Mouse (Mus musculus) ovary, adult 18-20 months (tissue): ENCODE measurements around the gene Ube2d2b.

ENCODE experiments used
- DNase-seq: peaks from one replicate; pipeline ENCODE4 v3.0.0; 2022; ENCODE audit warnings: low spot score, mixed read lengths

Ube2d2b gene

DNA sequence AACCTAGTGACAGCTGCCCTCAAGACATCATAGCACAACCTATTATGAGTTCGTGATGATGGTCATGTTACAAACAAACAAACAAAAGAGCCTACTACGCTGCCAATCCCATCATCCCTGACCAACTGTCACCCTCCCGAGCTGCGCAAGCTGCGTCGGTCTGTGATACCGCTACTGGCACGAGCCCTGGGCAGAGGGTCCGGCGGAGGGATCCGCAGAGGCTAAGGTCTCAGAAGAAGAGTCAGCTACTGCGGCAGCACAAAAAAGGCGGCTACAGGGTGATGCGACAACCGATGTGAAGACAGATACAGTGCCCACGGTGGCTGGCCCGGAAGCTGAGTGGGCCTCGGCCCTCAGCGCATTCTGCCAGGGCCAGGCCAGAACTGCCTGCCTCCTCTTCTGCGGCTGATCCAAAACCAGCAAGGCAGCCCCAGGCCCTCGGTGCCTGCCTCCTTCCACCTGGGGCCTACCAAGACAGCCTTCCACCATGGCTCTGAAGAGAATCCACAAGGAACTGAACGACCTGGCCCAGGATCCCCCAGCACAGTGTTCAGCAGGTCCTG, at the start of gene Ube2d2b:
TSS of gene Ube2d2b (plus strand) at position 102 of the 563 bp plus-strand sequence.
- DNase-seq, result no peak

GRCm38 (mm10) chr5:107782360-107782759, 47.5 kb upstream of the Ube2d2b start:
- DNase-seq, result no peak

GRCm38 (mm10) chr5:107787682-107788443, 42.0 kb upstream of the Ube2d2b start:
- DNase-seq, result no peak

- no peak for DNase-seq
Measured at GRCm38 (mm10) chr5:107789492-107789891, 40.4 kb upstream of the Ube2d2b start.

- DNase-seq, result no peak
Measured at GRCm38 (mm10) chr5:107791966-107792365, 37.9 kb upstream of the Ube2d2b start.

DNA sequence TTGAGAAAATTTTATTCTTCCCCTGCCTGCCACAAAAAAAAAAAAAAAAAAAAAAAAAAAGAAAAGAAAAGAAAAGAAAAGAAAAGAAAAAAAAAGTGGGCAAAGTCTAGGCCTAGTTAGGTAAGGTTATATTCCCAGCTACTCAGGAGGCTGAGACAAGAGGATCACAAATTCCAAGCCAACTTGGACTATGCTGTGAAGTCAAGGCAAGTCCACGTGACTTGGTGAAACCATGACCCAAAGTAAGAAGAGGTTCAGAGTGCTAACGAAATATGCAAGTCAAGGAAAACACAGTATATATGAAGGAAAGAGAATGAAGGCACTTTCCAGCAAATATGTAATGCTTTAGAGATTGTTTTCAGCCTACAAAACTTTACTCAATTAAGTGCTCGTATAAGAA, 37.4 kb upstream of the Ube2d2b start:
- no peak for DNase-seq

DNA sequence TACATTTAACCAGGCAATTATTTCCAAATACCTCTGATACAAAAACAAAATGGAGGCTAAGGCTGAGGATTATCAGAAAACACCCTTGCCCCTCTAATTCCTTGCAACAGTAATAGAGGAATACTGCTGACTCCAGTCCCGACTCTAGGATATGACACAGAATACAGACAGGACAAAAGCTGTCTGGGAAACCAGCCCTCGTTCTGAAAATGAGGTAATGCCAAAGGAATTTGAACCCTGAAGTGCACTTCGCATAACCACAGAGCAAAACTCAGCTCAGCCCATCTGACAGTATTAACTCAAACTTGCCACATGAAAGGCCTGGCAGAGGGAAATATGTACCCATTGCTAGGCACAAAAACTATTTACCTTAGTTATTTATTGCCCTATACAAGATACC, 36.6 kb upstream of the Ube2d2b start:
- no peak for DNase-seq

GRCm38 (mm10) chr5:107793927-107794326, 36.0 kb upstream of the Ube2d2b start:
- no peak for DNase-seq

GRCm38 (mm10) chr5:107798290-107798689, 31.6 kb upstream of the Ube2d2b start:
- no peak for DNase-seq

DNA sequence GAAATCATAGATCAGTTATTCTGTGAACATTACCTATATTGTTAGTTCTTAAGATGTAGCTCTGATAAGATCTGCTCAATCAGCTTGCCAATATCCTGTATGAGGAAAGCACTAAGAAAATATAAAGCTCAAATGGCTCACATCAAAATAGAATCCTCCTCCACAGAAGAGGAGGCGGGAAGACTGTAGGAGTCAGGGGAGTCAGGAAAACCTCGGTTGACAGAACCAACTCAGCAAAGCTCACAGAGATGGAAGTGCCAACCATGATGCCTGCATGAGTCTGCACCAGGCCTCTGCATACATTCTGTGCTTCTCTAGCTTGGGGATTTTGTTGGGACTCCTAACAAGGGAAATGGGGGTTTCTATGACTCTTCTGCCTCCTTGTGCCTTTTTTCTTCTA, 28.7 kb upstream of the Ube2d2b start:
- no peak for DNase-seq

DNA sequence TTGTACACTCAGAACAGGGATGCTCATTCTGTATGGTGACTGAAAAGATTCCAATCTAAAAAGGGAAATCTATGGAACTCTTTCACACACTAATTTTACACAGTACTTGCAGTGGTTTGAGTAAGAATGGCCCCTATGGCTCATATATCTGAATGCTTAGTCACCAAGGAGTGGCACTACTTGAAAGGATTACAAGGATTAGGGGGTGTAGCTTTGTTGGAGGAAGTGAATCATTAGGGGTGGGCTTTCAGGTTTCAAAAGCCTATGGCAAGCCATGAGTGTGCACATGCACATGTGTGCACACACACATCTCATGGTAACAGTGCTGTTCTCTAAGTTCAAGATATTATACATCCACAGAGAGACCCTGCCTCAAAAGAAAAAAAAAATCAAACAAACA, 27.3 kb upstream of the Ube2d2b start:
- DNase-seq, result no peak

DNA sequence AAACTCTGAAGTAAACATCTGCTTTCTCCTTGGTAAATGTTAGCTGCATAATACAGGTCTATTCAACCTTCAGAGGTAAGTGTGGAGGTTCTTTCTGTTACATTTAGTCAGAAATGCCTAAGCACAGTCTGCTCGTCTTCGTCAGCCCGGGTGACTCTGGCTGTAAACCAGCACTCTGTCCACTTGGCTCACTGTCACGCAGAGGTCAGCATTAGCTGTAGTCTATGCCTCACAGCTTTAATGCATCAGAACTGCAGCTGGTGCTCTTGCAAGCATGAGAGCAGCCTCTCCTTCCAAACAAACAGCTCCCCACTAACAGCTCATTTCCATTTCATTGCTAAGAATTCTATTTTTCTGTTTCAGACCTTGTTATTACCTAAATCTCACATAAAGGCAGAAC, 22.4 kb upstream of the Ube2d2b start:
- no peak for DNase-seq

- no peak for DNase-seq
Measured at GRCm38 (mm10) chr5:107814651-107815050, 15.2 kb upstream of the Ube2d2b start.

- no peak for DNase-seq
Measured at GRCm38 (mm10) chr5:107822521-107822920, 7.4 kb upstream of the Ube2d2b start.

- no peak for DNase-seq
Measured at GRCm38 (mm10) chr5:107831351-107831750, 1.5 kb downstream of the Ube2d2b start.

DNA sequence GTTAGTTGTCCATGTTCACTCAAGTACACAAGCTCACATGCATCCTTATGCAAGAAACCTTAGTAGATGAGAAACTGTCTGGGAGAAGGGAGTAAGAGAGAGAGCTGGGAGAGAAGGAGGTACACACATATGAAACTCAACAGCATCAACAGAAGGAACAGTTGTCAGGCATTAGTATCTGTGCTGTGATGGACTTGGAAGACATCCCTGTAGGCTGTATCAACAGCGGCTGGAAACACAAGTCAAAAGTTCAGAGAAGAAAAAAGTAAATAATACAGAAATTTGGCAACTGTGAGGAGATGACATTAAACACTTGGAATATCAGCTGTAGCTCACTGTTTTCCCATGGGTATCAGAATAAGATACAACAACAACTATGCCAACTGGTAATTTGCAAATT, 4.4 kb downstream of the Ube2d2b start:
- DNase-seq, result no peak

DNA sequence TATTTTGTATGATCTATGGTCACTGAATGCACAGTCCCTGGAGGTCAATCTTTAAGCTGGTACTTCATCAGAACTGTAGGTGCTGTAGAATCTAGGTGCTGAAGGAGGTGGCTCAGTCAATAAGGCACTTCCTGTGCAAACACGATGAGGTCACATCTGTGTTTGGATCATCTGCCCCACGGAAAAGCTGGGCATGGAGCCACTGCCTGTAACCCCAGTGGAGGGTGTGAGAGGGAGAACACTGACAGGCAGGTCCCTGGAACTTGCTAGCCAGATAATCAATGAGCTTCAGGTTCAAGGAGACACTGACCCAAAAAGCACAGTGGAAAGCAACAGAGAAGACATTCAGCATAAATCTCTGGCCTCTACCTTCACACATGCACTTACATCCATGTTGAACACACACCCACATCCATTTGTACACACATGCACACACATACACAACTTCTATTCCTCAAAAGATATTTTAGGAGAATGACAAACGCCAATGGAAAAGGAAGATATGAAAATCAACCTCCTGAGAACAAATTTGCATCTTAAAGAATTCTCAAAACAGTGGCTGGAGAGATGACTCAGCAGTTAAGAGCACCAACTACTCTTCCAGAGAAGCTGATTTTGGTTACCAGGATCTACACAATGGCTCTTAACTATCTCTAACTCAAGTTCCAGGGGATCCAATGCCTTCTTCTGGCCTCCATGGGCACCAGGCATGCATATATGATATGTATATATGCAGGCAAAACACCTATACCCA, 9.2 kb downstream of the Ube2d2b start:
- no peak for DNase-seq

- DNase-seq, result no peak
Measured at GRCm38 (mm10) chr5:107840549-107841238, 10.8 kb downstream of the Ube2d2b start.

GRCm38 (mm10) chr5:107847349-107847748, 17.4 kb downstream of the Ube2d2b start:
- DNase-seq, result peak; percentile 66

- DNase-seq, result no peak
Measured at GRCm38 (mm10) chr5:107847817-107848216, 17.9 kb downstream of the Ube2d2b start.

DNA sequence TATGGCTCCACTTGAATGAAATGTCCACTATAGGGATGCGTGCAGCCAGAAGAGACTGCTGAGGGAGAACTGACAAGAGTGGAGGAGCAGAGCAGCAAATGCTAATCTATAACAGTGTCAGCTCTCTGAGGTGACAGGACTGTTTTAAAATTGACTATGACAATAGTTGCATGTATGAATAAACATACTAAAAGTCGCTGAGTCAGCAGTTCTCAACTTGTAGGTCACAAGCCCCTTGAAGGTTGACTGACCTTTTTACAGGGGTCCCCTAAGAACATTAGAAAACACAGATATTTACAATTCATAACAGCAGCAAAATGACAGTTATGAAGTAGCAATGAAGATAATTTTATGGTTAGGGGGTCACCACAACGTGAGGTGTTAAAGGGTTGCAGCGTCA, 19.1 kb downstream of the Ube2d2b start:
- no peak for DNase-seq

DNA sequence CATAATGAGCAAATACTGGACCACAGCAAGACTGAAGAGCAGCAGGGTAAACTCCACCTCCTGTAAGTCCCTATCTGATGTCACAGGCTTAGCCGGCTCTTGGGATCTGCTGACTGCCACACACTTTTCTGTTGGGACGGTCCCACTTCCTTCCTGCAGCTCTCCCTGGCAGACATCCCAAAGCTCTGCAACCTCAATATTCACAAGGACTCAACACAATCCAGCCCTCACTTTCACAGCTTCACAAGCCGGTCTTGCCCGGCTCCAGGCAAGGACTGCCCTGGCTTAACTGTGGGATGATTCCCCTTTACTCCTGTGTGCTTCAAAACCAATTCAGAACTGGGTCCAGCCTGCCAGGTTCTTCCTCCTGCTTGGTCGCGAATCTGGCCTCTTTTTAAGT, 23.9 kb downstream of the Ube2d2b start:
- no peak for DNase-seq

- DNase-seq, result no peak
Measured at GRCm38 (mm10) chr5:107854556-107854955, 24.7 kb downstream of the Ube2d2b start.
